Mouse (Mus musculus) neural tube, embryonic 14.5 days (tissue): Measurements from ENCODE around the gene Sigirr. TPM values are rescaled to one million over a fixed set of nuclear protein-coding genes. Genes with fewer than 3 reads are reported as not detected.

Experiments
- ATAC-seq: fragments of 200-750 bp; cut with Nextera tagmentation; 2 replicates; pipeline ENCODE4 v1.8.0; 2017; ENCODE audit warnings: low read depth, mild to moderate bottlenecking, moderate TSS enrichment, moderate library complexity
- H3K27ac ChIP-seq: fragments of 300-500 bp; sonication (generic); 2 replicates; pipeline ENCODE4 v1.5.1; 2014; ENCODE audit warnings: low read depth, mild to moderate bottlenecking, control low read depth, low read length, moderate library complexity, mixed read lengths
- H3K27me3 ChIP-seq: fragments of 300-500 bp; sonication (generic); 2 replicates; pipeline ENCODE4 v1.6.1; 2014; ENCODE audit warnings: low read length; ENCODE audit not compliant: control insufficient read depth, insufficient read depth
- H3K36me3 ChIP-seq: fragments of 300-500 bp; sonication (generic); 2 replicates; pipeline ENCODE4 v1.6.1; 2014; ENCODE audit warnings: low read length, mixed read lengths; ENCODE audit not compliant: control insufficient read depth, insufficient read depth
- H3K4me1 ChIP-seq: fragments of 300-500 bp; sonication (generic); 2 replicates; pipeline ENCODE4 v1.6.1; 2014; ENCODE audit warnings: low read length; ENCODE audit not compliant: control insufficient read depth, insufficient read depth
- H3K4me2 ChIP-seq: fragments of 300-500 bp; sonication (generic); 2 replicates; pipeline ENCODE4 v1.6.1; 2014; ENCODE audit warnings: mild to moderate bottlenecking, low read depth, low read length, control low read depth
- H3K4me3 ChIP-seq: fragments of 300-500 bp; sonication (generic); 2 replicates; pipeline ENCODE4 v1.5.1; 2014; ENCODE audit warnings: low read depth, low read length, control low read depth, mixed read lengths
- H3K9ac ChIP-seq: fragments of 300-500 bp; sonication (generic); replicated peaks from 2 replicates; pipeline ENCODE4 v1.6.1; 2014; ENCODE audit warnings: low read depth, mild to moderate bottlenecking, control low read depth, low read length, mixed read lengths
- H3K9me3 ChIP-seq: fragments of 300-500 bp; sonication (generic); 2 replicates; pipeline ENCODE4 v1.6.1; 2016; ENCODE audit warnings: low read length; ENCODE audit not compliant: control insufficient read depth
- WGBS: fragments of 180-500 bp; shearing (Covaris S2); extraction: QIAGEN DNeasy Blood & Tissue Kit; methylation state at CpG from one replicate; pipeline ENCODE4 v1.1.7; 2014; 5-methylcytosine and 5-hydroxymethylcytosine counted together
- polyA plus RNA-seq: library from polyadenylated mRNA; unstranded; fragments of >200 nt; fragmentation: Nextera tagmentation; extraction: Ambion mirVana; gene quantifications from 2 replicates; pipeline ENCODE4 v1.2.1, GENCODE M21; 2014

Sigirr gene
- polyA plus RNA-seq, result 1.2 and 2.2 TPM in 2 replicates

DNA sequence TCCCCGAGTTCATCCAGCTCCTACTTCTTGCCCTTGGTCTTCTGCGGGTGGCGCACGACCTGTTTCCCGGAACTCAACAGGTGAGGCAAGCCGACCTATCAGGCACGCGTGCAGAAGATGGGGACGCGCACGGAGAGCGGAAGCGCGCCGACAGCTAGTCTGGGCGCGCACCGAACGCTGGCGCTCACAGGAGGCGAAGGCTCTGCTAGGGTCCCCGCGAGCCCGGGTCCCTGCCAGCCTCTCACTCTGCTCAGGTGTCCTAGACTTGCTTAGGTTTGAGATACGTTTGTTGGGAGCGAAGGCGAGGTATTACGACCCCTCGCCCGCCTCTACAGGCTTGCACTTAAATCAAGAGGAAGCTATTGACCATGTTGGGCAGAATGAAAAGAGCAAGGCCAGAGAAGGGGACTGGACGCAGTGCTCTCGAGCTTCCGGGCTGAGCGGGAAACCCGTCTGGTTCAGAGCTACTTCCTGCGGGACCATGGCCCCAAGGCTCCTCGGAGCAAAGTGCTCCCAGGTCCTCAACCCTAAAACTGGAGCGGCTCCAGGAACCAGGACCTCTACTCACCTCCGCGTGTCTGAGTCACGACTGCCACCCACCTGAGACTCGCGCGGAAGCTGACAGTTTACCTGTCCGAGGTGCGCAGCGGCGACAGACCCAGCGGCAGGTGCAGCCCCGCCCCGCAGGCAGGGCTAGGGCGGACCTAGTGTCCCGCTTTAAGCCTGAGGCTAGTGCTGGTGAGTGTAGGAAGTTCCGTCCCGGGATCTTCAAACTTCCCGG lies at the start of gene Sigirr:
Sigirr (minus strand) TSS at position 662 of the 781 bp plus-strand sequence.
- peaks cover 19% of the 10 kb centered on the region for H3K27me3 ChIP-seq
- peak; percentile 63 for ATAC-seq

DNA sequence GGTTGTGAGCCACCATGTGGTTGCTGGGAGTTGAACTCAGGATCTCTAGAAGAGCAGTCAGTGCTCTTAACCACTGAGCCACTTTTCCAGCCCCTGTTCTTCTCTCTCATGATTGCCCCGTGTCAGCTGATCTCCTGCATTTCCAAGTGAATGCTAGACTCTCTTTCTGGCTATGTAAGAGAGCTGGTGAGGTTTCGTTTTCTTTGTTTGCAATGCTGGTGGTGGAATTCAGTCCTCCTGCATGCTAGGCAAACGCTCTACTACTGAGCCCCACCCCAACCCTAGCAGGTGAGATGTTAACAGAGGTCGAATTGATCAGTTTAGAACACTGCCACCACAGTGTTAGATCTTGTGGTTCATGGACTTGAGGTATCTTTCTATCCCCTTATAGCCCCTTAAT lies 48.3 kb upstream of the Sigirr start:
- no peak for ATAC-seq
- no peaks in the 10 kb centered on the region for H3K27me3 ChIP-seq

More for the DNA sequence above, at the start of gene Sigirr:
- Histone ChIP-seq H3K9ac (peak within 1 kb of the TSS; percentile 34; the same call in 1 of the 2 replicates), H3K36me3 (no peaks in the 10 kb centered on the region), H3K9me3 (no peaks in the 10 kb centered on the region), H3K4me2 (peak within 1 kb of the TSS; percentile 77), H3K4me1 (0 out of 2 replicates have a peak, but pooled peaks cover 3% of the 10 kb centered on the region), H3K4me3 (peak within 1 kb of the TSS; percentile 36), H3K27ac (no peak within 1 kb of the TSS)
- 1% methylated on average over 56 of the region's 56 CpGs for WGBS

DNA sequence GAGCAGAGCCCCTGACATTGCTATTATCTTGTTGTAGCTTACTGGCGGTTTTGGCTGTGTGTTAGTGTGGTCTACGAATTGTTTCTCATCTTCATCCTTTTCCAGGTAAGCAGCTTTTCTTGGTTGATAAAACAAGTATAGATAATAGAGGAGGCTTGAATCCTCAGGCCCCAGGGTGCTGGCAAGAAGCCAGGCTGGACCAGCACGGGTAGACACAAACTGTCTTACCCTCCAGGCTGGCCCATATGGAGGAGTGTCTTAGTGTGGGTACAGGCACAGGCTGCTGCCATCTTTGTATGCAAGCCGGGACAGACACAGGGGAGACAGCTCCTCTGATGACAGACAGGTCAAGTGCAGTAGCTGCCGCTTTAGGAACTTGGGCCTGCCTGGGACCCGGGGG lies 46.7 kb upstream of the Sigirr start:
- Histone ChIP-seq H3K27me3 (no peaks in the 10 kb centered on the region), H3K27ac (no peak overlapping the region), H3K4me1 (no peaks in the 10 kb centered on the region), H3K4me3 (no peak overlapping the region), H3K36me3 (peaks cover 14% of the 10 kb centered on the region), H3K9ac (no peak overlapping the region), H3K9me3 (no peaks in the 10 kb centered on the region), H3K4me2 (no peak overlapping the region)
- no peak for ATAC-seq
- 75% methylated on average over 6 of the region's 6 CpGs for WGBS

More for the DNA sequence above, 48.3 kb upstream of the Sigirr start:
- Histone ChIP-seq H3K4me3 (no peak overlapping the region), H3K9ac (no peak overlapping the region), H3K27ac (no peak overlapping the region), H3K9me3 (no peaks in the 10 kb centered on the region), H3K4me2 (no peak overlapping the region), H3K36me3 (peaks cover 20% of the 10 kb centered on the region), H3K4me1 (no peaks in the 10 kb centered on the region)
- WGBS, result 84% methylated on average over 4 of the region's 4 CpGs

DNA sequence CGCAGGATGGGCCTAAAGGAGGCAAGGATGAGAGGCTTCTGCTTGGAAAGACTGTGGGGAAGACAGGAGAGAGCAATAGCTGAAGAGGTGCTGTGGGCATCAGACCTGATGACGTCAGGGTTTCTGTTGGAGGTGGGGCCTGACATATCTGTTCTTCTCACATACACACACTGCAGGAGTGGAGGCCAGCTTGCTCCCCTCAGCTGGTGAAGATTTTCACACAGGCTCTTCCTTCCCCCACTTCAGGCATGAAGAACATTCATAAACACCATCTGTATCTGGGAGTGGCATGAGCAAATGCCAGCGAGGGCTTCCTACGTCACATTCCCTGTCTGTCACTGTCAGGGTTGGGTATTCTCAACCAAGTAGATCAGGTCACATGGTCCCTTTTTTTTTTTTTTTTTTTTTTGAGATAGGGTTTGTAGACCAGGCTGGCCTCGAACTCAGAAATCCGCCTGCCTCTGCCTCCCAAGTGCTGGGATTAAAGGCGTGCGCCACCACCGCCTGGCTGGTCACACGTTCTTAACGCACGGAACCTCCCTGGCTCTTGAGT lies 45.7 kb upstream of the Sigirr start:
- no peak overlapping the region for H3K4me2 ChIP-seq
- WGBS, result 96% methylated on average over 12 of the region's 12 CpGs
- peaks cover 10% of the 10 kb centered on the region; the same call in 1 of the 2 replicates for H3K36me3 ChIP-seq
- no peaks in the 10 kb centered on the region for H3K27me3 ChIP-seq
- no peak overlapping the region for H3K4me3 ChIP-seq
- no peak overlapping the region for H3K9ac ChIP-seq
- no peak for ATAC-seq
- no peaks in the 10 kb centered on the region for H3K4me1 ChIP-seq
- no peaks in the 10 kb centered on the region for H3K9me3 ChIP-seq
- H3K27ac ChIP-seq, result no peak overlapping the region

DNA sequence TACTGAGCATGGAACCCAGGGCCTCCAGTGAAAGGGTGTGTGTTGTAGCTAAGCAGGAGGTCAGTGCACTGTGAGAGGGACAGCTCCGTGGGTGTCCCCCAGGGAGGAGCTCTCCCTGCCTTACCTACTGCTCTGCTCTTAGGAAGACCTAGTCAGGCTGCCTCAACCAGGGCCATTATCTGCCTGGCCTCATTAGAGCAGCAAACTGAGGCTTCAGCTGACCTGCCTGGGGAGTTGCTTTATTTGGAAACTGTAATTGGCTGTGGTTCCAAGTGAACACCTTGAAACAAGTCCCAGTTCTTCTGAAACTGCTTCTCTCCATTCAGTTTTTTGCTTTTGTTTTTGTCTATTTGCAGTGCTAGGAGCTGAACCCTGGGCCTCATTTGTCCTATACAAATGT lies 45.0 kb upstream of the Sigirr start:
- H3K4me3 ChIP-seq, result no peak overlapping the region
- H3K9me3 ChIP-seq, result no peaks in the 10 kb centered on the region
- no peak overlapping the region for H3K27ac ChIP-seq
- no peaks in the 10 kb centered on the region for H3K4me1 ChIP-seq
- no peaks in the 10 kb centered on the region for H3K27me3 ChIP-seq
- H3K9ac ChIP-seq, result no peak overlapping the region
- peaks cover 10% of the 10 kb centered on the region; the same call in 1 of the 2 replicates for H3K36me3 ChIP-seq
- no peak overlapping the region for H3K4me2 ChIP-seq
- ATAC-seq, result no peak
- WGBS, result 76% methylated on average over 1 of the region's 1 CpGs

DNA sequence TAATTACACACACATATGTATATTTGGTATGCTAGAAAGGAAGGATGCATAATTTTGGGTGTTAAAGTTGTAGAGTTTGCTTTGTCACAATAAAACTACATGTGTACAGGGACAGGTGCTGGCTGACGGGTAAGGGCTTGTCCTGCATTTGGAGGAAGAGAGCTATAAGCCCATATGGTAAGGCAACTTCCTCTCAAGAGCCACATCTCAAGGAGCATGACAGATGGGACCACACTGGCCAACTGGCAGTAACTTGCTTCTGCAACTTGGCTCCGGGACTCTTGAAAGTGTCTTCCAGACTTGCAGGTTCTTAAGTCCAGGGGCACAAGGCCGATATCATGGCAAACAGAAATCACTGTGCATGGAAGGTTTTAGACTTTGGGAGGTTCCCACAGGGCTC lies 44.3 kb upstream of the Sigirr start:
- H3K9me3 ChIP-seq, result no peaks in the 10 kb centered on the region
- H3K27ac ChIP-seq, result no peak overlapping the region
- ATAC-seq, result no peak
- no peak overlapping the region for H3K4me2 ChIP-seq
- H3K4me3 ChIP-seq, result no peak overlapping the region
- no peaks in the 10 kb centered on the region for H3K27me3 ChIP-seq
- 90% methylated on average over 3 of the region's 3 CpGs for WGBS
- no peak overlapping the region for H3K9ac ChIP-seq
- H3K36me3 ChIP-seq, result peaks cover 12% of the 10 kb centered on the region; the same call in 1 of the 2 replicates
- H3K4me1 ChIP-seq, result no peaks in the 10 kb centered on the region

DNA sequence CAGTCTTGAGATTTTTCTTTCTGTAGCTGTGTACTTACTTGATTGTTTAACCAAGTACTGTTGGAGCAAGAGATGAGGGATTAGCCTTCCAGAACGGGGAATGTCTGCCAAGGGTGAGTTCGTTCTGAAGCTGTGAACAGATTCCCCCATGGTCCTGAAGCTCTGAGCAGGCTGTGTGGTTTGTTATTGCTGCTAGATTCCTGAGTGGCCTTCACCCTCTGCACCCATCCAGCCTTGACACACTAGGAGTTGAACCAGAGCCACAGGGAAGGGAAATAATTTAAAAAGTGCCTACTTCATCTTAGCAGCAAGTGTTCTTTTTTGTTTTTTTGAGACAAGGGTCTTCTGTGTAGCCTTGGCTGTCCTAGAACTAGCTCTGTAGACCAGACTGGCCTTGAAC lies 43.5 kb upstream of the Sigirr start:
- ATAC-seq, result no peak
- Histone ChIP-seq H3K4me2 (no peak overlapping the region), H3K9ac (no peak overlapping the region), H3K4me3 (no peak overlapping the region), H3K4me1 (no peaks in the 10 kb centered on the region), H3K9me3 (no peaks in the 10 kb centered on the region), H3K27ac (no peak overlapping the region), H3K27me3 (no peaks in the 10 kb centered on the region), H3K36me3 (peaks cover 12% of the 10 kb centered on the region; the same call in 1 of the 2 replicates)
- WGBS, result 97% methylated on average over 2 of the region's 2 CpGs

DNA sequence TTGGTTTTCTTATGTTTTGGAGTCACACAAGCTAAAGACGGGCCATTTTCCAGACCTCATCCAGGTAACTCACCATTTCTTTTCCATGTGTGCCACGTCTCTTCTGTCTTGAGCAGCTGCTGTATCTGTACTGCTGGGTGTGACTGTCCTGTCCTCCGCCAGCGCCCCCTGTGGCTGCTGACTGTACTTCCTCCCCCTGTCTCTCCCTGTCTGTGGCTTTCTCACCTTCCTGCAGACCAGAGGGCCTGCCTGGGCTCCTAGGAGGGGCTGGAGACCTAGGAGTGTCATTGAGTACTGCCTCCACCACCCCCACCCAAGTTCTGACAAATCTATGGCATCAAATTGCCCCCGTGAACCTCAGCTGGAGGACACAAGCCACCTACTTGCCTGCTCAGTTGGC lies 42.7 kb upstream of the Sigirr start:
- Histone ChIP-seq H3K27me3 (no peaks in the 10 kb centered on the region), H3K9me3 (no peaks in the 10 kb centered on the region), H3K4me3 (no peak overlapping the region), H3K36me3 (peaks cover 11% of the 10 kb centered on the region), H3K4me2 (no peak overlapping the region), H3K4me1 (no peaks in the 10 kb centered on the region), H3K9ac (no peak overlapping the region), H3K27ac (no peak overlapping the region)
- WGBS, result 58% methylated on average over 5 of the region's 5 CpGs
- ATAC-seq, result no peak

DNA sequence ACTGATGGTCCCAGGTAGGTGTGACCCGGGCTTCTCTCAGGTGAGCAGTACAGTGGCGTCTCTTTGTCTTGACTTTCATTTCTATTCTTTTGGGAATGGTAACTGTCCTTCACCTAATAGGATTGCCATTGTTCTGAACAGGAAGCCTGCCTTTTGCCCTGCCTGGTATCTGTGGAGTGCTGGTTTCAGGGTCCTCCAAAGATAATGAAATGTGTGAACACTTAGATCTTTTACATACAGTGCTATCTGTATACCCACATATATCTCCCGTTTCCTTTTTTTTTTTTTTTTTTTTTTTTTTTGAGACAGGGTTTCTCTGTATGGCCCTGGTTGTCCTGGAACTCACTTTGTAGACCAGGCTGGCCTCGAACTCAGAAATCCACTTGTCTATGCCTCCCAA lies 41.0 kb upstream of the Sigirr start:
- Histone ChIP-seq H3K36me3 (peaks cover 15% of the 10 kb centered on the region), H3K27ac (no peak overlapping the region)

More for the DNA sequence above, 41.0 kb upstream of the Sigirr start:
- 96% methylated on average over 4 of the region's 4 CpGs for WGBS
- no peak for ATAC-seq
- H3K27me3 ChIP-seq, result no peaks in the 10 kb centered on the region
- H3K4me3 ChIP-seq, result no peak overlapping the region
- H3K9me3 ChIP-seq, result no peaks in the 10 kb centered on the region
- no peaks in the 10 kb centered on the region for H3K4me1 ChIP-seq
- no peak overlapping the region for H3K4me2 ChIP-seq
- H3K9ac ChIP-seq, result no peak overlapping the region
